Mouse (Mus musculus): Measurements from ENCODE around the gene Kcnj8. TPM values are rescaled to one million over a fixed set of nuclear protein-coding genes. Genes with fewer than 3 reads are reported as not detected.

Kcnj8 gene
- polyA plus RNA-seq, 1 experiment from 2014 or later, result 29.4 TPM

DNA sequence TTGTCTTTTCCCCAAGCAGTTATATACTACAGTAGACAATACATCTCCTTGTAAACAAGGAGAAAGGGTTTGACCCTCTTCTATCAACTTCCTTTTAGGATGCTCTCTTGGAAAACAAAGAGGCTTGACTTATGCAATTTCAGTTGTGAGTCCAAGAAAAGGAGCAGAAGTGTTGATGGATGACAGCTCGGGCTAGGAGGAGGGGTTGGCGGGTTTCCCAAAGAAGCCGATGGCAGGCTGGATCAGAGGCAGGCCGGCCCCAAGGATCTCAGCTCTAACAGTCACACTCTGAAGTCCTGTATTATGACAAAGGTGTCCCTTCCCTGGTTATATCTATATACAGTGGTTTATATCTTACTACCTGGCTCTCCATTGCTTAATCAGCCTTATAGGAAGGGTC is 19.9 kb downstream of the Kcnj8 start:
- no peaks in the 10 kb centered on the region for H3K36me3 ChIP-seq (ENCODE audit: insufficient read depth, low read length)
- H3K4me2 ChIP-seq (replicated peaks; ENCODE audit: low read depth, low read length), result no peak overlapping the region
- 26% methylated on average over 4 of the region's 4 CpGs for WGBS
- H3K27me3 ChIP-seq (ENCODE audit: insufficient read depth, low read length), result no peaks in the 10 kb centered on the region
- no peak overlapping the region for H3K9ac ChIP-seq (replicated peaks; ENCODE audit: low read length)
- peak overlapping the region; percentile 77 for H3K27ac ChIP-seq (ENCODE audit: low read length)
- H3K4me1 ChIP-seq (ENCODE audit: insufficient read depth, low read length), result peaks cover 14% of the 10 kb centered on the region
- peak; percentile 73; the same call in 1 of the 2 replicates for ATAC-seq (ENCODE audit: low FRiP score, low TSS enrichment)
- H3K9me3 ChIP-seq (ENCODE audit: low read length), result no peaks in the 10 kb centered on the region
- H3K4me3 ChIP-seq (ENCODE audit: low read length), result no peak overlapping the region

DNA sequence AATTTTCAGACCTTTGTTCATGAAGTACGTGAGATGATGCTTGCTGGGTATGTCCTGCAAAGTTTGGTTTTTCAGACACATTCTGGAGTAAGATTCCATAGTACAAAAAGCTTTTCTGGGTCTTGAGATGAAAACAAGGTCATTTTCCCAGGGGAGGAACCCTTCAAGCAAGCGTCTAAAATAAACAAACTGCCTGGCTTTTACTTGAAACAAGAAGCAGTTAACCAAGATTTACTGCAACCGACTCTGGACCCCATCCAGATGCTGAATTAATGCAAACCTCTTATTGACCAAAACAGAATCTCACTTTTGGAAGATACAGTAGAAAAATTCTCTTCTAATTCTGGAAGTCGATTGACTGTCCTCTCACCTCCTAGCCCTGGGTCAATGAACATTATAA is 20.5 kb downstream of the Kcnj8 start:
- Histone ChIP-seq H3K9me3 (ENCODE audit: low read length) (no peaks in the 10 kb centered on the region), H3K9ac (replicated peaks; ENCODE audit: low read length) (no peak overlapping the region), H3K27me3 (ENCODE audit: insufficient read depth, low read length) (no peaks in the 10 kb centered on the region), H3K4me3 (ENCODE audit: low read length) (no peak overlapping the region), H3K4me2 (replicated peaks; ENCODE audit: low read depth, low read length) (no peak overlapping the region), H3K27ac (ENCODE audit: low read length) (peak overlapping the region; percentile 88), H3K4me1 (ENCODE audit: insufficient read depth, low read length) (peaks cover 14% of the 10 kb centered on the region), H3K36me3 (ENCODE audit: insufficient read depth, low read length) (no peaks in the 10 kb centered on the region)
- peak; percentile 27; the same call in 1 of the 2 replicates for ATAC-seq (ENCODE audit: low FRiP score, low TSS enrichment)
- 19% methylated on average over 4 of the region's 4 CpGs for WGBS

DNA sequence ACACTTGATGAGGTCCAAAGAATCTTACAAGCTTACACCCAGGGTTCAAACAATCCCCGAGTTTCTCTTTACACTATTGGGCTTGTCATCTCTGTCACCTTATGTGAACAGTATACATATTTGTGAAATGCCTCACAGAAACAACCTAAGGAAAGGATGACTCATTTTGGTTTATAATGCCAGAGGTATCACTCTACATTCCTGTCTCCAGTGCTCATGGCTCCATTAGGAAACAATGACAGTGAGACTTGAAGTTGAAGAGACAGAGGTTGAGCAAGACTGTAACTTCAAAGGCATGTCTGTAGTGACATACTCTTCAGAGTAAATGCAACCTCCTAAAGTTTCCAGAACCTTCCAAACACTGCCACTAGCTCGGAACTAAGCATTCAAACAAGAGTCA is 23.0 kb downstream of the Kcnj8 start:
- WGBS, result 72% methylated on average over 2 of the region's 2 CpGs
- H3K27me3 ChIP-seq (ENCODE audit: insufficient read depth, low read length), result no peaks in the 10 kb centered on the region
- H3K9me3 ChIP-seq (ENCODE audit: low read length), result no peaks in the 10 kb centered on the region
- ATAC-seq (ENCODE audit: low FRiP score, low TSS enrichment), result no peak
- H3K36me3 ChIP-seq (ENCODE audit: insufficient read depth, low read length), result no peaks in the 10 kb centered on the region
- H3K4me3 ChIP-seq (ENCODE audit: low read length), result no peak overlapping the region
- no peak overlapping the region for H3K4me2 ChIP-seq (replicated peaks; ENCODE audit: low read depth, low read length)
- H3K27ac ChIP-seq (ENCODE audit: low read length), result no peak overlapping the region
- H3K9ac ChIP-seq (replicated peaks; ENCODE audit: low read length), result no peak overlapping the region
- H3K4me1 ChIP-seq (ENCODE audit: insufficient read depth, low read length), result peaks cover 19% of the 10 kb centered on the region

DNA sequence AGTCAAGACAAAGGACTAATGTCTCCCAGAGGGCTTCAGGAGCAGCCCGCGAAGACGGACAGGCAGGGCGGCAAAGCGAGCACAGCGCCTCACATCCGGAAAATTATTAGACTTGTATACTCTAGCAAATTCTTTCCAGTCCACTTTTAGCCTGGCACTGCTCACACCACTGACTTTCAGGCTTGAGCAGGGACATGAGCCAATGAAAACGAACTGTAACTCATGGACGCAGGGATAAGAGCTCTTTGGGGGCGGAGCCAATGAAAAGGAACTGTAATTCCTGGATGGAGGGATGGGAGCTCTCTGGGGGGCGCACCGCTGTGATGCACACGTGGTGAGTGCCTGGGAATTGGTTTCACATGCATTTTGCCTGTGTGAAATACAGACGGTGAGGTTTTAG is 26.3 kb downstream of the Kcnj8 start:
- H3K9ac ChIP-seq (replicated peaks; ENCODE audit: low read length), result no peak overlapping the region
- peaks cover 16% of the 10 kb centered on the region for H3K4me1 ChIP-seq (ENCODE audit: insufficient read depth, low read length)
- H3K27ac ChIP-seq (ENCODE audit: low read length), result peak overlapping the region; percentile 61; the same call in 1 of the 2 replicates
- peak; percentile 60; the same call in 1 of the 2 replicates for ATAC-seq (ENCODE audit: low FRiP score, low TSS enrichment)
- WGBS, result 44% methylated on average over 14 of the region's 14 CpGs
- H3K27me3 ChIP-seq (ENCODE audit: insufficient read depth, low read length), result no peaks in the 10 kb centered on the region
- H3K4me3 ChIP-seq (ENCODE audit: low read length), result no peak overlapping the region; the same call in 1 of the 2 replicates
- H3K4me2 ChIP-seq (replicated peaks; ENCODE audit: low read depth, low read length), result peak overlapping the region; percentile 31
- H3K9me3 ChIP-seq (ENCODE audit: low read length), result no peaks in the 10 kb centered on the region
- no peaks in the 10 kb centered on the region for H3K36me3 ChIP-seq (ENCODE audit: insufficient read depth, low read length)

DNA sequence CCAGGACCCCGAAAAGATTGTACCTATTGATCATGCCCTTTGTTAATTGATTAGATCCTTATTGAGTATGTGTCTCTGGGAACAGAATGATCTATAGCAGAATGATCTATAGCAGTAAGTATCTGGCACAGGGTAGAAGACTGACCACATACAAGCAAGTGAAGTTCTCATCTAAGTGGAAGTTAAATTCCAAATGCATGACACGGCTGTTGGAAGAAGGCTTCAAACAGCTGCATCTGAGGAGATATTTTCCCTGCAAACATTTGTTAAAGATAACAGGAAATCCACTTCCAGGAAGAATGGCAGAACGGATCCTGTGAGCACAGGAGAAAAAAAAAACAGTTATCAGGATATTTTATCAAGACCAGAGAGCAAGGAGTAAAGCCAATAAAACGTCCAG is 27.8 kb downstream of the Kcnj8 start:
- H3K27ac ChIP-seq (ENCODE audit: low read length), result peak overlapping the region; percentile 52; the same call in 1 of the 2 replicates
- H3K27me3 ChIP-seq (ENCODE audit: insufficient read depth, low read length), result no peaks in the 10 kb centered on the region
- 57% methylated on average over 4 of the region's 4 CpGs for WGBS
- no peak overlapping the region for H3K9ac ChIP-seq (replicated peaks; ENCODE audit: low read length)
- H3K36me3 ChIP-seq (ENCODE audit: insufficient read depth, low read length), result no peaks in the 10 kb centered on the region
- H3K9me3 ChIP-seq (ENCODE audit: low read length), result no peaks in the 10 kb centered on the region
- ATAC-seq (ENCODE audit: low FRiP score, low TSS enrichment), result no peak
- H3K4me1 ChIP-seq (ENCODE audit: insufficient read depth, low read length), result peaks cover 17% of the 10 kb centered on the region
- no peak overlapping the region for H3K4me3 ChIP-seq (ENCODE audit: low read length)
- no peak overlapping the region for H3K4me2 ChIP-seq (replicated peaks; ENCODE audit: low read depth, low read length)

DNA sequence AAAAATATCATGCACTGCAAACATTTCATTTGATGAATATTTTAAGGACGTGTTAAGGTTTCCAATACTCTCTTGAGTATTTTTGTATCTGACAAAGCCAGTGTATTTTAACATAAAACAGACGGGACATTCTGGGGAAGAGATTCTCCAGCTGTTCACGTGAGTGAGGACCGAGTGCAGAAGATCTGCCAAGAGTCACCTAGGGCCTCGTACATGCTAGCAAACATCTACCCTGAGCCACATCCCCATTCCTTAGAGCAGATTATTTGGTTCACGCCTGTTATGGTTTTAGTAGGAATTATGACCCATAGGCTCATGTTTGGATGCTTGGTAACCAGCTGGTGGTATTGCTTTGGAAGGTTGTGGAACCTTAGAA is 28.6 kb downstream of the Kcnj8 start:
- Histone ChIP-seq H3K36me3 (ENCODE audit: insufficient read depth, low read length) (no peaks in the 10 kb centered on the region), H3K4me1 (ENCODE audit: insufficient read depth, low read length) (peaks cover 17% of the 10 kb centered on the region), H3K27ac (ENCODE audit: low read length) (peak overlapping the region; percentile 31; the same call in 1 of the 2 replicates), H3K27me3 (ENCODE audit: insufficient read depth, low read length) (no peaks in the 10 kb centered on the region), H3K9ac (replicated peaks; ENCODE audit: low read length) (no peak overlapping the region), H3K4me2 (replicated peaks; ENCODE audit: low read depth, low read length) (no peak overlapping the region), H3K9me3 (ENCODE audit: low read length) (no peaks in the 10 kb centered on the region), H3K4me3 (ENCODE audit: low read length) (no peak overlapping the region)
- ATAC-seq (ENCODE audit: low FRiP score, low TSS enrichment), result no peak
- WGBS, result 67% methylated on average over 6 of the region's 6 CpGs

DNA sequence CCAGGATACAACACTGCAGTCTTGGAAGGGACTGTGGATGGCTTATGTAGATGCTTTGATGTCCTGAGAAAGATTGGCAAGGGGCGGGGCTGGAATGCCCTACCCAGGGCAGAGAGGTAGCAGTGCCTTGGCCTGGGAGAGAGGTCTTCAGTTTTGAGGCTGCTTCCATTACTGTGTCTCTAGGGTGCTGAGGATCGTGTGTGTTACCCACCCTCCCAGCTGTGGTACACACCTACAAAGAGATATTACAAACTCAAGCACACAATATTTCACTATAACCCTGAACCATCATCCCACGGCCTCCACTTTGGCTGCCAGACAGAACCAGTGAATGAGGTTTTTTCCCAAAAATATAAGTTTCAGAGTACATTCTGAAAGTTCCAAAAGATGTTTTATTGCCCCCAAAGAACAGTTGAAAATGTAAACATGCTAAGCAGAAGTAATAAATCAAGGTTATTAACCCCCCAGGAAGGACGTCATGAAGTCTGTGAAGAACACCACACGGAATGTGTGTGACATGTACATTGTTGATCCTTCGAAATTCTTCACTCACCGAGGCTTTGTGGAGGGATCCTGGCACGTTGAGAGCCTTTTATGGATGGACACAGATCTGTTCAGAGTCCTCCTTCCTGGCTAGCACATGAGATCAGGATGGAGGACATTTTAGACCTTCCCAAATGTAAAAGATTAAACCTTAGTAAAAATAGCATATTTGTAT is 29.2 kb downstream of the Kcnj8 start:
- H3K27ac ChIP-seq (ENCODE audit: low read length), result peak overlapping the region; percentile 82
- H3K27me3 ChIP-seq (ENCODE audit: insufficient read depth, low read length), result no peaks in the 10 kb centered on the region
- WGBS, result 46% methylated on average over 8 of the region's 8 CpGs
- H3K4me1 ChIP-seq (ENCODE audit: insufficient read depth, low read length), result peaks cover 17% of the 10 kb centered on the region
- ATAC-seq (ENCODE audit: low FRiP score, low TSS enrichment), result peak; percentile 10; the same call in 1 of the 2 replicates
- H3K36me3 ChIP-seq (ENCODE audit: insufficient read depth, low read length), result no peaks in the 10 kb centered on the region
- no peak overlapping the region for H3K4me2 ChIP-seq (replicated peaks; ENCODE audit: low read depth, low read length)
- H3K4me3 ChIP-seq (ENCODE audit: low read length), result no peak overlapping the region
- no peak overlapping the region for H3K9ac ChIP-seq (replicated peaks; ENCODE audit: low read length)
- no peaks in the 10 kb centered on the region for H3K9me3 ChIP-seq (ENCODE audit: low read length)

DNA sequence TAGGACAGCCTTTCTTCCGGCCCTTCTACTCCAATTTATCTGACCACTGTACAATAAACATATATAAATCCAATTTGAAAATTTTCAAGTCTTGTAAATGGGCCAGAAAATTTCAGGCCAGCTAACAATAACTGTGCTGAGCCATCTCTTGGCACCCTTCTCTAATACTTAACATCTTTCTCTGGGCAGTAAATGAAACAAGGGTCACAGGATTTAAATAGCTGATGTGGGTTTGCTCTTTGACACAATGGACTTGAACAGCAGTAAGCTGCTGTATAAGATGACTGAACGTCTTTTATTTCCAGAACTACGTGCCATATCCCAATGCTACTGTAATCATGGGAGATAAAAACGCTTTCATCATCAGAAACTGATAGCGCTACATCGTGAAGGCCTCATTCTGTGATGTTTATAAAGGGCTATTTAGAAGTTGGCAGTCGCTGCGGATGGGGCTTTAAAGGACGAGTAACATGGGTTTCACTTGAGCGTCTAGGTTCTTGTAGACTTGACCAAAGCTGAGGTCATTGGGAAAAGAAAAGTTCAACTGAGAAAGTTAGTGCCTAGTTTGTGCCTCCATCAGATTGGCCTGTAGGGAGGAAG is 30.8 kb downstream of the Kcnj8 start:
- Histone ChIP-seq H3K27me3 (ENCODE audit: insufficient read depth, low read length) (no peaks in the 10 kb centered on the region), H3K4me3 (ENCODE audit: low read length) (no peak overlapping the region), H3K9ac (replicated peaks; ENCODE audit: low read length) (no peak overlapping the region), H3K36me3 (ENCODE audit: insufficient read depth, low read length) (no peaks in the 10 kb centered on the region), H3K27ac (ENCODE audit: low read length) (peak overlapping the region; percentile 65), H3K4me1 (ENCODE audit: insufficient read depth, low read length) (peaks cover 17% of the 10 kb centered on the region), H3K9me3 (ENCODE audit: low read length) (no peaks in the 10 kb centered on the region), H3K4me2 (replicated peaks; ENCODE audit: low read depth, low read length) (no peak overlapping the region)
- WGBS, result 83% methylated on average over 10 of the region's 10 CpGs
- no peak for ATAC-seq (ENCODE audit: low FRiP score, low TSS enrichment)

DNA sequence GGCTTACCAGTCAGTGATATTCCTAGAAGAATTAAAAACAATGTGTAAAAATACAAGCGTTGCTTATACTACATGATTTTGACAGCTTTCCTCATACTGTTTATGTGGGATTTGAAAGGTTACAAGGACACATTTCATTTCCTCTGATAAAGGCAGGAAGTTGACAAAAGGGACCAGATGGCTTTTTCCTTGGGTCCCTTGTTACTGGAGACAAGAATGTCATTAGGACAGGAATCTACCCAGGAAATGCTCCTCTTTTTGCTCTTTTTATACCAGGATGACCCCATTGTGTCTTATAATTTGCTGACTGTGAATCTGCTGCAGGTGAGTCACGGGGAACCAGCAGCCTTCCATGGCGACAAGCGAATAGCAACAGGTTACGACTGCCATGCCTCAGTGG is 31.3 kb downstream of the Kcnj8 start:
- H3K4me1 ChIP-seq (ENCODE audit: insufficient read depth, low read length), result peaks cover 17% of the 10 kb centered on the region
- H3K4me2 ChIP-seq (replicated peaks; ENCODE audit: low read depth, low read length), result no peak overlapping the region
- no peaks in the 10 kb centered on the region for H3K9me3 ChIP-seq (ENCODE audit: low read length)
- H3K4me3 ChIP-seq (ENCODE audit: low read length), result no peak overlapping the region
- H3K27me3 ChIP-seq (ENCODE audit: insufficient read depth, low read length), result no peaks in the 10 kb centered on the region
- no peaks in the 10 kb centered on the region for H3K36me3 ChIP-seq (ENCODE audit: insufficient read depth, low read length)
- peak overlapping the region; percentile 65 for H3K27ac ChIP-seq (ENCODE audit: low read length)
- H3K9ac ChIP-seq (replicated peaks; ENCODE audit: low read length), result no peak overlapping the region
- no peak for ATAC-seq (ENCODE audit: low FRiP score, low TSS enrichment)
- 72% methylated on average over 5 of the region's 5 CpGs for WGBS

DNA sequence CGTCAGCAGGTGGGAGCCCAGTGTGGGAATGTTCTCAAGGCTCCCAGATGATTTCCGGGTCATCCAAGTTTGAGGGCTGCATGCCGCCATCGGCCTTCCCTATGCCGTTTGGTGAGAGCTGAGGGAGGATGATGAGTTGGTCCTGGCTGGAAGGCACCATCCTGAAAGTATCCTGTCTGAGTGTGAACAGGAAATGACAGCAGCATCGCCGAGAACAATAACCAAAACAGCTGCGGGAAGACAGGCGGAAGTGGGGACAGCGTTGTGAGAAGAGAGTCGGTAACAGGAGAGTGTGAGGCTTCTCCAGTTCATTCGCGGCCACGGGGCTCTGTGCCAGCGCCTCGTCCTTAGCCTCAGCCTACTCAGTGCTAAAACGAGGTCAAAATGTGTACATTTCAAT is 32.9 kb downstream of the Kcnj8 start:
- no peak overlapping the region for H3K4me3 ChIP-seq (ENCODE audit: low read length)
- H3K4me2 ChIP-seq (replicated peaks; ENCODE audit: low read depth, low read length), result no peak overlapping the region
- H3K4me1 ChIP-seq (ENCODE audit: insufficient read depth, low read length), result peaks cover 12% of the 10 kb centered on the region
- WGBS, result 69% methylated on average over 17 of the region's 17 CpGs
- H3K27ac ChIP-seq (ENCODE audit: low read length), result peak overlapping the region; percentile 44
- no peaks in the 10 kb centered on the region for H3K27me3 ChIP-seq (ENCODE audit: insufficient read depth, low read length)
- H3K9ac ChIP-seq (replicated peaks; ENCODE audit: low read length), result no peak overlapping the region
- peak; percentile 75 for ATAC-seq (ENCODE audit: low FRiP score, low TSS enrichment)
- no peaks in the 10 kb centered on the region for H3K9me3 ChIP-seq (ENCODE audit: low read length)
- no peaks in the 10 kb centered on the region for H3K36me3 ChIP-seq (ENCODE audit: insufficient read depth, low read length)

Measured in kidney, embryonic 16.5 days (tissue).